Mouse (Mus musculus): ENCODE measurements around the gene Olfr782. TPM values are rescaled to one million over a fixed set of nuclear protein-coding genes. Genes with fewer than 3 reads are reported as not detected.
"Not testable (repeated sequence)": the region's sequence is repeated elsewhere in the genome, so short reads cannot be mapped to it uniquely, and the experiment has no call there.

The Olfr782 gene
- not detected in 2 replicates for polyA plus RNA-seq (2015; fragmentation: Nextera tagmentation; extraction: Ambion mirVana)

GRCm38 (mm10) chr10:129348550-129348949, at the start of gene Olfr782:
Gene Olfr782 (plus strand): TSS chr10:129348850.
- H3K4me3 ChIP-seq (ENCODE audit: low read depth, low read length), result no peak within 1 kb of the TSS
- H3K4me1 ChIP-seq (ENCODE audit: insufficient read depth, low read depth, low read length), result no peaks in the 10 kb centered on the region
- no peak for DNase-seq (ENCODE audit: low spot score)
- no peak within 1 kb of the TSS for H3K9ac ChIP-seq (replicated peaks; ENCODE audit: low read depth)
- 84% methylated on average over 3 of the region's 3 CpGs for WGBS
- no peak for ATAC-seq
- no peaks in the 10 kb centered on the region for H3K27me3 ChIP-seq (replicated peaks; ENCODE audit: insufficient read depth, low read length)
- no peak within 1 kb of the TSS for H3K27ac ChIP-seq (ENCODE audit: low read length)
- H3K4me2 ChIP-seq (replicated peaks; ENCODE audit: low read depth, low read length), result no peak within 1 kb of the TSS
- no peaks in the 10 kb centered on the region for H3K9me3 ChIP-seq (ENCODE audit: low read length)
- TF ChIP-seq CTCF (IDR thresholded peaks at IDR 0.05), result no peak
- no peak for TF ChIP-seq EP300 (IDR thresholded peaks at IDR 0.05)
- no peaks in the 10 kb centered on the region for H3K36me3 ChIP-seq (ENCODE audit: insufficient read depth, low read length)

DNA sequence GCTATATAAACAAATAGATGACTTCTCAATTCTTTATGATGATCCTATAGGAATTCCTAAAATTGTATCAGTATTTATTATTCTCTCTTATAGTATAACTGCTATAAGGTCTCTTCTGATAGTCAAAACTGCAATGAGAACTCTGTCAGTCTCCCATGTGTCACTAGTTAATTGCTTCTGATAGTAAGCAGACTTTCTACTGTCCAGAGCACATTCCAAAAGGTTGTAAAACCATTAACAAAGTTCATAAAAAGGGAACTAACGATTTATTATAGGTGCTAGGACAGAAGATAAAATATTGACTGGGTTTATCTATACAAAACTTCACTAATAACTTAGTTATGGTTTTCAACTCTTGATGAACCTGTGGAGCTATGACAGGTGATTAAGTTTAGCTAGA, 35.7 kb upstream of the Olfr782 start:
- not testable (repeated sequence) for H3K4me2 ChIP-seq (replicated peaks; ENCODE audit: low read depth, low read length); DNase-seq (ENCODE audit: low spot score); H3K4me3 ChIP-seq (ENCODE audit: low read depth, low read length)

DNA sequence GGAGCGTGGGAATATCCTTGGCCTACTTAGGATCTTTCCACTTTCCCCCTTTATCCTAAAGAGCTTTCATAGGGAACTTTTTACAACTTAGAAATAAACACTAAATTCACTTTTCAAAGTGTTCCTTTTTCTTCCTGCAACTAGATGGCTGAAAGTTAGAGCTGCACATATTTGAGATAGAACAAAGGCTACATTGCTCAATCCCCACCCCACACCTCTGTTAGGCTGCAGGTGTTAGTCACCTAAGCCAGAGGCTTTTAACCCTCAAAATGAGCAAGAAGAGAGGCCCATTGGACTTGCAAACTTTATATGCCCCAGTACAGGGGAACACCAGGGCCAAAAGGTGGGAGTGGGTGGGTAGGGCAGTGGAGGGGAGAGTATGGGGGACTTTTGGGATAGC, 35.1 kb upstream of the Olfr782 start:
- H3K4me2 ChIP-seq (replicated peaks; ENCODE audit: low read depth, low read length); H3K27ac ChIP-seq (ENCODE audit: low read length); ATAC-seq; H3K27me3 ChIP-seq (replicated peaks; ENCODE audit: insufficient read depth, low read length); H3K36me3 ChIP-seq (ENCODE audit: insufficient read depth, low read length); H3K4me3 ChIP-seq (ENCODE audit: low read depth, low read length); DNase-seq (ENCODE audit: low spot score); H3K9me3 ChIP-seq (ENCODE audit: low read length); H3K4me1 ChIP-seq (ENCODE audit: insufficient read depth, low read depth, low read length); H3K9ac ChIP-seq (replicated peaks; ENCODE audit: low read depth): not testable (repeated sequence)
- no CpG with 5 or more reads among the region's 1 CpGs for WGBS

More for the DNA sequence above, 35.7 kb upstream of the Olfr782 start:
- WGBS, result 27% methylated on average over 1 of the region's 1 CpGs
- not testable (repeated sequence) for H3K4me1 ChIP-seq (ENCODE audit: insufficient read depth, low read depth, low read length); ATAC-seq; H3K27ac ChIP-seq (ENCODE audit: low read length); H3K9ac ChIP-seq (replicated peaks; ENCODE audit: low read depth); H3K9me3 ChIP-seq (ENCODE audit: low read length); H3K36me3 ChIP-seq (ENCODE audit: insufficient read depth, low read length); H3K27me3 ChIP-seq (replicated peaks; ENCODE audit: insufficient read depth, low read length)

- H3K9ac ChIP-seq (replicated peaks; ENCODE audit: low read depth), result no peak within 1 kb of the TSS
These were observed 30.8 kb upstream of the Olfr782 start, which contains the start of gene Olfr780 for GRCm38 (mm10) chr10:129317817-129318216. Gene Olfr780 (plus strand): TSS chr10:129318117.

GRCm38 (mm10) chr10:129328554-129328953, 20.1 kb upstream of the Olfr782 start, which contains the start of gene Olfr781:
Gene Olfr781 (plus strand): TSS chr10:129328854.
- Histone ChIP-seq H3K27ac (ENCODE audit: low read length) (no peak within 1 kb of the TSS), H3K9ac (replicated peaks; ENCODE audit: low read depth) (no peak within 1 kb of the TSS), H3K27me3 (replicated peaks; ENCODE audit: insufficient read depth, low read length) (no peaks in the 10 kb centered on the region), H3K36me3 (ENCODE audit: insufficient read depth, low read length) (no peaks in the 10 kb centered on the region), H3K9me3 (ENCODE audit: low read length) (no peaks in the 10 kb centered on the region), H3K4me2 (replicated peaks; ENCODE audit: low read depth, low read length) (no peak within 1 kb of the TSS), H3K4me3 (ENCODE audit: low read depth, low read length) (no peak within 1 kb of the TSS), H3K4me1 (ENCODE audit: insufficient read depth, low read depth, low read length) (no peaks in the 10 kb centered on the region)
- TF ChIP-seq EP300 (IDR thresholded peaks at IDR 0.05) (no peak), CTCF (IDR thresholded peaks at IDR 0.05) (no peak)
- ATAC-seq (no peak), DNase-seq (ENCODE audit: low spot score) (no peak)

More at GRCm38 (mm10) chr10:129317817-129318216, 30.8 kb upstream of the Olfr782 start, which contains the start of gene Olfr780:
- DNase-seq (ENCODE audit: low spot score), result no peak
- Histone ChIP-seq H3K4me2 (replicated peaks; ENCODE audit: low read depth, low read length) (no peak within 1 kb of the TSS), H3K4me3 (ENCODE audit: low read depth, low read length) (no peak within 1 kb of the TSS), H3K36me3 (ENCODE audit: insufficient read depth, low read length) (no peaks in the 10 kb centered on the region), H3K27me3 (replicated peaks; ENCODE audit: insufficient read depth, low read length) (no peaks in the 10 kb centered on the region), H3K27ac (ENCODE audit: low read length) (no peak within 1 kb of the TSS), H3K4me1 (ENCODE audit: insufficient read depth, low read depth, low read length) (no peaks in the 10 kb centered on the region), H3K9me3 (ENCODE audit: low read length) (no peaks in the 10 kb centered on the region)
- 76% methylated on average over 3 of the region's 3 CpGs for WGBS
- no peak for ATAC-seq
- TF ChIP-seq CTCF (IDR thresholded peaks at IDR 0.05) (no peak), EP300 (IDR thresholded peaks at IDR 0.05) (no peak)

DNA sequence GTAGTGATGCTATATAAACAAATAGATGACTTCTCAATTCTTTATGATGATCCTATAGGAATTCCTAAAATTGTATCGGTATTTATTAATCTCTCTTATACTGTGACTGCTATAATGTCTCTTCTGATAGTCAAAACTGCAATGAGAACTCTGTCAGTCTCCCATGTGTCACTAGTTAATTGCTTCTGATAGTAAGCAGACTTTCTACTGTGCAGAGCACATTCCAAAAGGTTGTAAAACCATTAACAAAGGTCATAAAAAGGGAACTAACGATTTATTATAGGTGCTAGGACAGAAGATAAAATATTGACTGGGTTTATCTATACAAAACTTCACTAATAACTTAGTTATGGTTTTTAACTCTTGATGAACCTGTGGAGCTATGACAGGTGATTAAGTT, 3.8 kb downstream of the Olfr782 start:
- not testable (repeated sequence) for H3K9ac ChIP-seq (replicated peaks; ENCODE audit: low read depth); DNase-seq (ENCODE audit: low spot score); H3K36me3 ChIP-seq (ENCODE audit: insufficient read depth, low read length); H3K4me2 ChIP-seq (replicated peaks; ENCODE audit: low read depth, low read length); H3K27me3 ChIP-seq (replicated peaks; ENCODE audit: insufficient read depth, low read length); H3K27ac ChIP-seq (ENCODE audit: low read length); H3K9me3 ChIP-seq (ENCODE audit: low read length); H3K4me3 ChIP-seq (ENCODE audit: low read depth, low read length); ATAC-seq; H3K4me1 ChIP-seq (ENCODE audit: insufficient read depth, low read depth, low read length)
- 74% methylated on average over 2 of the region's 2 CpGs for WGBS

DNA sequence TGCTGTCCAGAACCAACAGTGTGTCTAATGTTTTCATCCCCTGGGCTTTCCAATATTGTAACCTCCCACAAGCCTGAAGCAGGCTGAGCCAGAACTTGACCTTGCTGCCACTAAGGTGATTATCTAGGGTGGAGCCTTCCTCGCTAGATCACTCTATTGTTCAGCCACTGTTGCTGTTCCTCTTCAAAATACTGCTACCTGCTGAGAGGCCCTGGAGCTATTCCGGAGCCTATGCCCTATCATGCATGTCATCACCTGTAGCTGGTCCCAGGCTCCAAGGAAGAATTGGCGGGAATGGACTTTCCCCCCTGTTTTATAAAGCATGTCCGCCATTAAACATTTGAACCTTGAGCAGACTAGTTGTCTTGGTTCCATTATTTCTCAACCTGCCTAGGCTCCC, 7.8 kb downstream of the Olfr782 start:
- H3K27ac ChIP-seq (ENCODE audit: low read length); DNase-seq (ENCODE audit: low spot score); H3K36me3 ChIP-seq (ENCODE audit: insufficient read depth, low read length); H3K4me3 ChIP-seq (ENCODE audit: low read depth, low read length); H3K4me1 ChIP-seq (ENCODE audit: insufficient read depth, low read depth, low read length); H3K9me3 ChIP-seq (ENCODE audit: low read length); H3K9ac ChIP-seq (replicated peaks; ENCODE audit: low read depth); H3K4me2 ChIP-seq (replicated peaks; ENCODE audit: low read depth, low read length); ATAC-seq; H3K27me3 ChIP-seq (replicated peaks; ENCODE audit: insufficient read depth, low read length): not testable (repeated sequence)
- 89% methylated on average over 4 of the region's 4 CpGs for WGBS
